Mouse (Mus musculus) heart, postnatal 14 days (tissue): ENCODE measurements around the gene Cngb1. TPM values are rescaled to one million over a fixed set of nuclear protein-coding genes. Genes with fewer than 3 reads are reported as not detected.
"Not testable (repeated sequence)": the region's sequence is repeated elsewhere in the genome, so short reads cannot be mapped to it uniquely, and the experiment has no call there.

ENCODE experiments used
- DNase-seq, 2 experiments: peaks; one replicate each; pipeline ENCODE4 v3.0.0; 2021 to 2022
- intact Hi-C: fragments of 180-260 bp; cut with DNase I; formaldehyde crosslinking; loops from one replicate; pipeline ENCODE4 v1.15.1; 2025
- total RNA-seq, 2 experiments: library from RNA; stranded (reverse); gene quantifications; 2 replicates each; pipeline ENCODE4 v1.2.3; 2021

The Cngb1 gene
- total RNA-seq, 2 experiments from 2014 or later: 1.3 to 1.7 TPM

DNA sequence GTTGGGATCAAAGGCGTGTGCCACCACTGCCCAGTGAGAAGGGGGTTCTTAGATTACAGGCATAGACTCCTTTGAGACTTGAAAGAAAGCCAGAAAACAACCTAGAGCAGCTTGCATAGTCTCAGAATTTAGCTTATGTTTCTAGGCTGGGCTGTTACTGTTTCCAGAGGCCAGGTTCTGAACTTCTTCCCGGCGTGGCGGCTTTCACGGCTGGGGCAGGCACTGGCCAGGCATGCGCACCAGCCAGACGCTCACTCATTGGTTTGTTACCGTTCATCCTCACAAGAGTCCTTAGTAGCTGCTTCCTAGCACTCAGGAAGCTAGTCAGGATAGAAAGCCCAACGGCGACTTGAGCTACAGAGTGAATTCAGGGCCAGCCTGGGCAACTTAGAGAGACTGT, 50.8 kb downstream of the Cngb1 start:
- intact Hi-C loops: loop anchor here (2.0 to 10.0 kb wide), 3 partner anchors 47 to 439 kb away; no protein-coding TSS in a partner anchor

GRCm38 (mm10) chr8:95254564-95255434, 51.6 kb downstream of the Cngb1 start:
- intact Hi-C loops: loop anchor here (1.0 to 10.0 kb wide), 4 partner anchors 48 to 440 kb away; partner anchors contain the start of gene Zfp319
- peak; percentile 95 to 99 for DNase-seq

More for the DNA sequence above, 50.8 kb downstream of the Cngb1 start:
- DNase-seq: no peak

DNA sequence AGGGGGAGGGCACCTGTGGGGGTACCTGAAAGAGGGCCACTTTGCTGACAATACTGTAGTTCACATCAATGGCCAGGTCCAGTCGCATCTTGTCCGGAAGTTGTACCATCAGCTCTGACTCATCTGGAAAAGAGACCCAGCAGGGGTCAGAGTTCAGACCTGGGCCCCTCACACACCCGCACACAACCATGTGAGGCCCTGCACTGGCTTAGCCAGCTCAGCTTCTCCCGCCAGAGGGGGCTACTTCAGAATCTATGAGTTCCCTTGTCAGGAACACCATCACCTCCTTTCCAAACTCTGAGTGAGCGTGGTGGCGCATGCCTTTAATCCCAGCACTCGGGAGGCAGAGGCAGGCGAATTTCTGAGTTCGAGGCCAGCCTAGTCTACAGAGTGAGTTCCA, 54.3 kb downstream of the Cngb1 start:
- DNase-seq: no peak
- intact Hi-C loops: loop anchor here (10.0 kb wide), 1 partner anchor 443 kb away; no protein-coding TSS in a partner anchor

DNA sequence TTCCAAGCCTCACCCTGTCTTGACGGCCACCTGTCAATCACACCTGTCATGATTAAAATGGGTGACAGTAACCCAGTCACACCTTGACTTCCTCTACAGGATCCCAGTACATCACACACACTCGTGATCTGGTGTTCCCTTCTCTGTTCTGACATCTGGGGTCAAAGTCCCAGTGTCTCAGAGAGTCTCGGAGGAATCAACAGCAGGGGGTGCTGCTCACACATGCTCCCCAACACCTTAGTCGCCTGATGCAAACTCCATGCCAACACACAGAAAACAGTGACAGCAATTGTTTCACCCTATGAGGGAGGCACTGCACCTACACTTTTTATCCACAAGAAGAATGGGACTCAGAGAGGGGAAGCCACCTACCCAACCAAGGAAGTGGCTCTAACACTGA, 56.5 kb downstream of the Cngb1 start:
- DNase-seq: no peak
- intact Hi-C loops: loop anchor here (10.0 kb wide), 1 partner anchor 445 kb away; no protein-coding TSS in a partner anchor

DNA sequence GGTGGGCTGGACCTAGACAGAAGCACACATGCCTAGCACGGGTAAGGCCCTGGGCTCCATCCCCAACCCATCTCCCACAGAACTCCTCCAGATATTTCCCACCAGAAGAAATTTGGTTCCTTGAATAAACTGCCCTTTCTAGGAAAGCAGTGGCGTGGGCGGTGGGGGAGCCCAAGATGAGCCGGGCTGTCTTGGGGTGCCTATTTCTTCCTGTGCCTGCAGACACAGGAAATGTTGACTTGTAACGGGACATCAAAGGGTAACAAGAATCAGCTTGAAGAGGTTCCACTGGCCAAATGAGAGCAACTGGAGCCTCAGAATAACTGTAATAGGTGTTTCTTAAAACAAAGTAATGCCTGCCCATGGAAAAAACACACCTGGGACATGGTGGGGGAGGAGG, 59.1 kb downstream of the Cngb1 start:
- intact Hi-C loops: no loop called here
- DNase-seq: no peak

DNA sequence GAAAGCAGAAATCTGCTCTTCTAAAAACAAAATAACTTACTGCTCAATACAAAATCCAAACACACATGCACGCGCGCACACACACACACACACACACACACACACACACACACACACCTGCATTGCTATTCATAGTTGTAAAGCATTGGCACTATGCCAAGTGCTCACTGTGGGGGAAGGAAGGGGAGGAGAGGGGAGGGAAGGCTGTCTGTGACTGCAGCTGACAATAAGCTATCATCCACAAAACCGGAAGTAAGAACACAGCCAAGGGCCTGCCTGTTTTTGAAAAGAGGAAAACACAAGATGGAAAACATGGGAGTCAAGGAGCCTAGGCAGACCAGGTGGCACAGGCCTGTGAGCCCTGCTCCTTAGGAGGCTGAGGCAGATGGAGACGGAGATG, 61.2 kb downstream of the Cngb1 start:
- intact Hi-C loops: no loop called here
- DNase-seq: peak; percentile 66 to 74

DNA sequence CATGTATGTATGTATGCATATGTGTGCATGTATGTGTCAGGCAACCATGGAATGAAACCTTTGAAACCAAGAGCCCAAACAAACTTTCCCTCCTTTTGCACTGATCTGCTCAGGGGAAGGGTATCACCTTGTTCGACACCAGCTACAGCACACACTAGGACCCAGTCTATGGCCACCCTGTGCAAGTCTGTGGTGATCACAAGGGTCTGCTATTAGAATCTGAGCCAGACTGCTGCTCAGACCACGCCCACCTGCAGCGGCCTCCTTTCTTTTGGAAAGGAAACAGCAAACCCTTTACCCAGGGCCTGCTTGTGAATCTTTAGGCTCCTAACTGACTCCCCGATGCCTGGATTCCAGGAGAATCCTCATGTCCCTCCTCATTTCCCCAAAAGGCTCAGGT, 62.5 kb downstream of the Cngb1 start:
- DNase-seq: no peak
- intact Hi-C loops: no loop called here

GRCm38 (mm10) chr8:95242826-95243571, 63.4 kb downstream of the Cngb1 start:
- intact Hi-C loops: no loop called here

DNA sequence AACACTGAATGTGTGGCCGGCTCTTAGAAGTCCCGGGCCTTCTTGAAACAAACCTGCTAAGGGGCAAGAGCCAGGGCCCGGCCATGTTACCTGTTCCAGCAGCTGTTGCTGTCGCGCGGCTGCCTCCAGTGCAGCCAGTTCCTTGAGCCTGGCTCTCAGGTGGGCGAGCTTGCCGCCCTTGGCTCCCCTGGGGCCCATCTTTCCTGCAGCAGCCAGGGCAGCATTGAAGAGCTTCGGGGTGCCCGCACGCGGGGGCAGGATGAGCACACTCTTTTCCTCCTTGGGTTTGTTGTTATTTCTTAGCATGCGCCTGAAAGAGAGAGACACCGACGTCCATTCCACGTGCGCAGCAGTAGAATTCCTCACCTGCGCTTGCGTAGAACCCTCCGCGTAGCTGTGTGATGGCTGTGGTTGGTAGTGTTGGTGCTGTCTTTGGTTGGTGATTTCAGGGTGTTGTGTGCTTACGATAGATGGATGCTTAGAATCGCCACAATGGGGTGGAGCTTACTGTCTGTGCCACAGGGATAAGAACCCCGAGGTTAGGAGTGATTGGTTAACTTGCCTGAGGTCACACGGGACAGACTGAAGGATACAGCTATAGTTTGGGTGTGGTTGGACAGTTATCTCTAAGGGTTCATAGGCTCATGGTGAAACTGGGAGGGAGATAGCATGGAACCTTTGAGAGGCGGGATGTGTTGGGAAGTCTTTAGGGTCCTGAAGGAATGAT, 64.1 kb downstream of the Cngb1 start:
- intact Hi-C loops: no loop called here

More at GRCm38 (mm10) chr8:95242826-95243571, 63.4 kb downstream of the Cngb1 start:
- no peak for DNase-seq

DNA sequence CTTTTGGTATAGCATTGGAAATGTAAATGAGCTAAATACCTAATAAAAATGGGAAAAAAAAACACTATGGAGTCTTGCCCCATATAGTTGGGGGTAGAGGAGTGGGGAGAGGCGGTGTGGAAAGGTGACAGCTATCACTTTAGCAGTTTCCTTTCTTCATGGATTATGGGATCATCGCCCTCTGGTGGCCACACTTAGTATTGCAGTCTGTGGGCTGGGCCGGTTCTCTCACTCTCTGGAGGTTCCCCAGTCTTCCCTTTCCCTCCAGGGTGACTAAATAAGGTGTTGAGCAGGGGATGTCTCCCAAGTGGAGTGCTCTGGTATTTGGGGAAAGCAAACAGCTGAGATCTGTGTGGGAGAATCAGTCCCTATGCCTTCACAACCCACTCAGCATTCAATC, 70.7 kb downstream of the Cngb1 start:
- intact Hi-C loops: no loop called here
- peak; percentile 77 to 88 for DNase-seq

More for the DNA sequence above, 64.1 kb downstream of the Cngb1 start:
- DNase-seq: no peak

- intact Hi-C loops, DNase-seq: not testable (repeated sequence)
Observed at GRCm38 (mm10) chr8:95230086-95230485, 76.3 kb downstream of the Cngb1 start.

GRCm38 (mm10) chr8:95227151-95227468, 79.3 kb downstream of the Cngb1 start:
- DNase-seq: no peak
- intact Hi-C loops: no loop called here

GRCm38 (mm10) chr8:95226251-95227150, 79.9 kb downstream of the Cngb1 start:
- DNase-seq: no peak
- intact Hi-C loops: no loop called here

DNA sequence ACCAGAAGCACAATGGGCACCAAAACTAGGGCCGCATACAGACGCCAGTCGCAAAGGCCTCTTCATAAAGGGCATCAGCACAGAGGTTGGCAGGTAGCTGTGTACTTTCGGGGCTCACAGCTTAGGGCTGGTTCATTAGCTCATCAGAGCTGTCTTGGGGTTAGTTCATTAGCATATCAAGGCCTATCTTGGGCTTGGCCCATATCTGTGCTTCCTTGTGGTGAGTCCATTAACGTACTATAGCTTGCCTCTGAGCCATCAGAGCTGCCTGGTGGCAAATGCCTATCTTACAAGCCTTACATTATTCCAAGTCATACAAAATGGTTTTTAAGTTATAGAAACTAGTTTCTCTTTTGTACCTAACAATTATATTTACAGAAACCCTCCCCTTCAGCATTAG, 82.4 kb downstream of the Cngb1 start:
- intact Hi-C loops: no loop called here
- no peak for DNase-seq

DNA sequence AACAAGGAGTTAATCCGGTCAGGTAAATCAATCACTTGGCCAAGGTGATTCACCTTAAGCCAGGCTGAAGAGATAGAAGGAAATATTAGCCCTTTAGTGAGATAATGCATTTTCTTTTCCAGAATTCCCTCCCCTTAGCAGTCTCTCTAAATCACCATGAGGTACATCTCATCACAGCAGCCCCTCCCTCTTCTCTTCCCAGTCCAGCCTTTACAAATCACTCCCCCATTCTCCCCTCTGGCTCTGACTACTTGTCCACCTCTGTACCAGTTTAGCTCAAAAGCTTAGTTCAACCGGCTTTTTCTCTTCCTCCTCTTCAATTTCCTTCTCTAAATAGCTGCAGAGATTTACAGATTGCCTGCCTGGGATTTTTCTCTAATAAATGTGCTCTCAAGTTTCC, 85.3 kb downstream of the Cngb1 start:
- no peak for DNase-seq
- intact Hi-C loops: no loop called here

DNA sequence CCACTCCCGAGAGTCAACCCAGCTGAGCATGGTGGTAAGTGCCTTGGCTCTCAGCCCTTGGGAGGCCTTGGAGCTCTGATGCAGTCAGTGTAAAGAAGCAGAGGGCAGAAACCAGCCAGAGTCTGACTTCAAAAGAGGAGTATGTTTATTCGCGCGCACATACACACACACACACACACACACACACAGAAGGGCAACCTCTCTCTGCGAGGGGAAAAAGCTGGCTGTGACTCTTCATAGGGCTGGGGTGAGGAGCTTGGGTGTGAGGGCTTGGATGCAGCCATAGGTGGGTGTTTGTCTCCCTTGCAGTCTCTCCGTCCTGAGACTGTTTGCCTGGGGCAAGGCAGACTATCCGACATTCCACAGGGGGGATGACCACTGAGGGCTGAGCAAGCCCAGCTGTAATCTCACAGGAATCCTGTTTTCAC, 85.8 kb downstream of the Cngb1 start:
- intact Hi-C loops: no loop called here
- no peak for DNase-seq

GRCm38 (mm10) chr8:95219623-95220022, 86.8 kb downstream of the Cngb1 start:
- intact Hi-C loops: no loop called here
- DNase-seq: no peak

- DNase-seq: no peak
- intact Hi-C loops: no loop called here
Observed at GRCm38 (mm10) chr8:95215709-95216360, 90.5 kb downstream of the Cngb1 start.

DNA sequence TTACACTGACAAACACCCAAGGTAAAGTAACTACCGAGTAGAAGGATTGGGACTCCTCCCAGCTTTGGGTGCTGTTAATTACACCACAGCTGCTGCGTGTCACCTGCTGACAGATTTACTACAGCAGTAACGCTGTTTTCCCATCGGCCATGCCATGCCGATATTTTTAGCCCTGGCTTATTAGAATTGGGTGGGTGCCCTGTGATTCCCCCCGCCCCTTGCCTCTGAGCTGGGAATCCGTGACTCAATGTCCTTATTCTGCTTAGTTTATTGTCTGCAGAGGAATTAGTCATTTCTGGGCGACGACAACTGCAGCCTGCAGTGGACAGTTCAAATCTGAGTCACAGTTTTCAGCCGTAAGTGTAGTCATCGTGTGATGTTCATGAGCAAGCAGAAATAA, 96.5 kb downstream of the Cngb1 start:
- DNase-seq: no peak
- intact Hi-C loops: no loop called here
